Mouse (Mus musculus) T-helper 2 cell (primary cell): ENCODE data around the gene Tmem185b.

Source experiments
- in situ Hi-C: fragments of 300-600 bp; cut with MboI, MseI; formaldehyde crosslinking; loops from one replicate; pipeline ENCODE4 v1.15.1; 2025; ENCODE audit warnings: high pct_unique_total_duplicates

Gene Tmem185b

GRCm38 (mm10) chr1:119534341-119534740, 8.4 kb downstream of the Tmem185b start:
- in situ Hi-C loops: no loop called here

GRCm38 (mm10) chr1:119536122-119536521, 10.2 kb downstream of the Tmem185b start:
- in situ Hi-C loops: no loop called here

- in situ Hi-C loops: no loop called here
Observed at GRCm38 (mm10) chr1:119537651-119538050, 11.7 kb downstream of the Tmem185b start.

- in situ Hi-C loops: no loop called here
Observed at GRCm38 (mm10) chr1:119539252-119539651, 13.3 kb downstream of the Tmem185b start.

- in situ Hi-C loops: loop anchor here (10.0 kb wide), 1 partner anchor 354 kb away; no protein-coding TSS in a partner anchor
Observed at GRCm38 (mm10) chr1:119540836-119541557, 15.0 kb downstream of the Tmem185b start.

- in situ Hi-C loops: loop anchor here (10.0 kb wide), 1 partner anchor 353 kb away; no protein-coding TSS in a partner anchor
Observed at GRCm38 (mm10) chr1:119541570-119541969, 15.6 kb downstream of the Tmem185b start.

GRCm38 (mm10) chr1:119543316-119543715, 17.4 kb downstream of the Tmem185b start:
- in situ Hi-C loops: loop anchor here (10.0 kb wide), 1 partner anchor 351 kb away; no protein-coding TSS in a partner anchor

GRCm38 (mm10) chr1:119544611-119545155, 18.7 kb downstream of the Tmem185b start:
- in situ Hi-C loops: loop anchor here (10.0 kb wide), 1 partner anchor 350 kb away; no protein-coding TSS in a partner anchor

GRCm38 (mm10) chr1:119545164-119545563, 19.2 kb downstream of the Tmem185b start:
- in situ Hi-C loops: loop anchor here (10.0 kb wide), 1 partner anchor 350 kb away; no protein-coding TSS in a partner anchor

GRCm38 (mm10) chr1:119545671-119546070, 19.7 kb downstream of the Tmem185b start:
- in situ Hi-C loops: loop anchor here (10.0 kb wide), 1 partner anchor 349 kb away; no protein-coding TSS in a partner anchor

- in situ Hi-C loops: loop anchor here (10.0 kb wide), 1 partner anchor 348 kb away; no protein-coding TSS in a partner anchor
Observed at GRCm38 (mm10) chr1:119546490-119546889, 20.5 kb downstream of the Tmem185b start.

- in situ Hi-C loops: loop anchor here (10.0 kb wide), 1 partner anchor 346 kb away; no protein-coding TSS in a partner anchor
Observed at GRCm38 (mm10) chr1:119548668-119549326, 22.8 kb downstream of the Tmem185b start.

GRCm38 (mm10) chr1:119549327-119549689, 23.3 kb downstream of the Tmem185b start:
- in situ Hi-C loops: loop anchor here (10.0 kb wide), 1 partner anchor 345 kb away; no protein-coding TSS in a partner anchor

GRCm38 (mm10) chr1:119550064-119550463, 24.1 kb downstream of the Tmem185b start:
- in situ Hi-C loops: no loop called here

GRCm38 (mm10) chr1:119551651-119552050, 25.7 kb downstream of the Tmem185b start:
- in situ Hi-C loops: no loop called here

- in situ Hi-C loops: no loop called here
Observed at GRCm38 (mm10) chr1:119555651-119556050, 29.7 kb downstream of the Tmem185b start.

GRCm38 (mm10) chr1:119557641-119558395, 31.9 kb downstream of the Tmem185b start:
- in situ Hi-C loops: no loop called here

GRCm38 (mm10) chr1:119565531-119565930, 39.6 kb downstream of the Tmem185b start:
- in situ Hi-C loops: no loop called here

GRCm38 (mm10) chr1:119570134-119570533, 44.2 kb downstream of the Tmem185b start:
- in situ Hi-C loops: no loop called here
